Mouse (Mus musculus) cortical plate, adult 2 months (tissue): ENCODE measurements around the gene Apoh. TPM values are rescaled to one million over a fixed set of nuclear protein-coding genes. Genes with fewer than 3 reads are reported as not detected.
A peak's percentile ranks its signal among the peaks of the same experiment; 100 is the strongest.

ENCODE experiments used
- H3K27ac ChIP-seq: fragments of 200-500 bp; 2 replicates; pipeline ENCODE4 v1.5.1; 2012; ENCODE audit warnings: low read length, control low read depth, inconsistent platforms; ENCODE audit not compliant: insufficient read depth
- H3K4me1 ChIP-seq: fragments of 200-500 bp; 2 replicates; pipeline ENCODE4 v1.6.1; 2011; ENCODE audit warnings: low read length; ENCODE audit not compliant: control insufficient read depth, insufficient read depth
- H3K4me3 ChIP-seq: fragments of 200-500 bp; 2 replicates; pipeline ENCODE4 v1.5.1; 2011; ENCODE audit warnings: mild to moderate bottlenecking, low read length, control low read depth; ENCODE audit not compliant: insufficient read depth
- CTCF ChIP-seq: fragments of 200-500 bp; IDR thresholded peaks from 2 replicates; pipeline ENCODE4 v1.5.1; 2011; ENCODE audit warnings: mild to moderate bottlenecking, control low read depth, low read length; ENCODE audit not compliant: insufficient read depth; ENCODE audit errors: extremely low read depth
- POLR2A ChIP-seq: fragments of 200-500 bp; IDR thresholded peaks from 2 replicates; pipeline ENCODE4 v1.6.1; 2011; ENCODE audit warnings: mild to moderate bottlenecking, low read length, control low read depth; ENCODE audit not compliant: insufficient read depth; ENCODE audit errors: extremely low read depth
- polyA plus RNA-seq: library from polyadenylated mRNA; depleted of rRNA; stranded (reverse); fragments of >200 nt; gene quantifications from 2 replicates; pipeline ENCODE4 v1.2.3, GENCODE M21; 2012

The Apoh gene
- polyA plus RNA-seq, 1 experiment = 0.73 TPM

- Histone ChIP-seq H3K4me3 (no peak overlapping the region), H3K27ac (no peak overlapping the region), H3K4me1 (no peaks in the 10 kb centered on the region)
- no peak for TF ChIP-seq CTCF
- TF ChIP-seq POLR2A = no peak
Measured at GRCm38 (mm10) chr11:108416360-108416759, 73.2 kb downstream of the Apoh start.

GRCm38 (mm10) chr11:108418540-108418939, 75.4 kb downstream of the Apoh start:
- Histone ChIP-seq H3K4me1 (no peaks in the 10 kb centered on the region), H3K27ac (no peak overlapping the region)
- no peak for TF ChIP-seq POLR2A
- 0 out of 2 replicates have a peak, but pooled peaks have one; percentile 18 for TF ChIP-seq CTCF

GRCm38 (mm10) chr11:108419242-108419641, 76.1 kb downstream of the Apoh start:
- TF ChIP-seq POLR2A = no peak
- no peak for TF ChIP-seq CTCF
- Histone ChIP-seq H3K4me1 (peaks cover 2% of the 10 kb centered on the region; the same call in 1 of the 2 replicates), H3K4me3 (no peak overlapping the region), H3K27ac (no peak overlapping the region)

More at GRCm38 (mm10) chr11:108418540-108418939, 75.4 kb downstream of the Apoh start:
- no peak overlapping the region for H3K4me3 ChIP-seq

GRCm38 (mm10) chr11:108420751-108421150, 77.6 kb downstream of the Apoh start:
- no peak for TF ChIP-seq CTCF
- TF ChIP-seq POLR2A = no peak
- Histone ChIP-seq H3K27ac (no peak overlapping the region), H3K4me3 (no peak overlapping the region), H3K4me1 (peaks cover 2% of the 10 kb centered on the region; the same call in 1 of the 2 replicates)

- Histone ChIP-seq H3K4me3 (no peak overlapping the region), H3K4me1 (peaks cover 2% of the 10 kb centered on the region; the same call in 1 of the 2 replicates), H3K27ac (no peak overlapping the region)
- TF ChIP-seq CTCF = no peak
- TF ChIP-seq POLR2A = no peak
Measured at GRCm38 (mm10) chr11:108423221-108423620, 80.1 kb downstream of the Apoh start.

- peaks cover 2% of the 10 kb centered on the region; the same call in 1 of the 2 replicates for H3K4me1 ChIP-seq
- H3K4me3 ChIP-seq = peak overlapping the region; percentile 25; the same call in 1 of the 2 replicates
- H3K27ac ChIP-seq = no peak overlapping the region
- no peak for TF ChIP-seq CTCF
- no peak for TF ChIP-seq POLR2A
Measured at GRCm38 (mm10) chr11:108424111-108424510, 81.0 kb downstream of the Apoh start.

GRCm38 (mm10) chr11:108424889-108425591, 81.9 kb downstream of the Apoh start, which contains the start of gene Cep112:
Cep112 (plus strand) TSS chr11:108425192.
- Histone ChIP-seq H3K27ac (no peak within 1 kb of the TSS), H3K4me1 (peaks cover 2% of the 10 kb centered on the region; the same call in 1 of the 2 replicates), H3K4me3 (peak within 1 kb of the TSS; percentile 25)
- peak; percentile 88 for TF ChIP-seq POLR2A
- no peak for TF ChIP-seq CTCF

GRCm38 (mm10) chr11:108425592-108425921, 82.4 kb downstream of the Apoh start:
- peaks cover 2% of the 10 kb centered on the region; the same call in 1 of the 2 replicates for H3K4me1 ChIP-seq
- peak overlapping the region; percentile 25; the same call in 1 of the 2 replicates for H3K4me3 ChIP-seq
- no peak overlapping the region for H3K27ac ChIP-seq
- TF ChIP-seq POLR2A (no peak), CTCF (no peak)

GRCm38 (mm10) chr11:108426086-108426485, 82.9 kb downstream of the Apoh start:
- Histone ChIP-seq H3K27ac (no peak overlapping the region), H3K4me1 (peaks cover 2% of the 10 kb centered on the region; the same call in 1 of the 2 replicates), H3K4me3 (no peak overlapping the region)
- TF ChIP-seq CTCF (no peak), POLR2A (no peak)

- no peak overlapping the region for H3K4me3 ChIP-seq
- peaks cover 2% of the 10 kb centered on the region; the same call in 1 of the 2 replicates for H3K4me1 ChIP-seq
- H3K27ac ChIP-seq = no peak overlapping the region
- TF ChIP-seq CTCF (no peak), POLR2A (no peak)
Measured at GRCm38 (mm10) chr11:108427191-108427590, 84.0 kb downstream of the Apoh start.
